Mouse (Mus musculus): Measurements from ENCODE around the gene Ptprm.

GRCm38 (mm10) chr17:67084501-67084900 lies 269.8 kb downstream of the Ptprm start:
- TF ChIP-seq CTCF (IDR thresholded peaks at IDR 0.05; ENCODE audit: low read depth) = no peak
- no peak for TF ChIP-seq EP300 (IDR thresholded peaks at IDR 0.05; ENCODE audit: low read depth)

Data from liver, embryonic 14.5 days (tissue).